15 mouse cellular contexts compared by ENCODE assay signal in genomic region chr11:113015686-113016304, GRCm38 (mm10).
DNase-seq lines count a peak whose midpoint lies in the region; ATAC-seq and TF ChIP-seq lines count a peak whose summit lies in the region.
"Had no signal": no experiment of that assay in that cellular context is flagged by ENCODE, and none has a peak within 500 bp of the region (broad histone marks: within the 10 kb centered on the region; RNA-seq: fewer than 3 reads in every experiment).

No protein-coding gene starts in this region.

- H3K9ac ChIP-seq in lung, embryonic 14.5 days: no peak overlapping the region
- no peak overlapping the region for H3K9ac ChIP-seq in forebrain, embryonic 14.5 days (ENCODE audit: low read length)
- H3K9ac ChIP-seq in limb, embryonic 15.5 days: no peak overlapping the region
- no peak overlapping the region for H3K9ac ChIP-seq in liver, embryonic 11.5 days (ENCODE audit: low read depth, low read length)
- H3K9ac ChIP-seq in heart, embryonic 11.5 days (ENCODE audit: low read depth, low read length): no peak overlapping the region
- H3K9ac ChIP-seq: embryonic facial prominence, embryonic 15.5 days had no signal

- peaks cover 8% of the 10 kb centered on the region for H3K4me1 ChIP-seq in lung, embryonic 14.5 days (ENCODE audit: insufficient read depth)
- no peaks in the 10 kb centered on the region for H3K4me1 ChIP-seq in lung, adult 2 months (ENCODE audit: control insufficient read depth, insufficient read depth, low read length)
- peaks cover 41% of the 10 kb centered on the region for H3K4me1 ChIP-seq in forebrain, embryonic 14.5 days (ENCODE audit: control insufficient read depth, insufficient read depth, low read length)
- H3K4me1 ChIP-seq in limb, embryonic 15.5 days: peaks cover 41% of the 10 kb centered on the region
- peaks cover 4% of the 10 kb centered on the region for H3K4me1 ChIP-seq in liver, embryonic 11.5 days (replicated peaks; ENCODE audit: control insufficient read depth, insufficient read depth, low read length)
- H3K4me1 ChIP-seq in heart, embryonic 11.5 days (ENCODE audit: control insufficient read depth, insufficient read depth, low read length): peaks cover 8% of the 10 kb centered on the region
- H3K4me1 ChIP-seq in kidney, adult 2 months (ENCODE audit: control insufficient read depth, insufficient read depth, low read length): no peaks in the 10 kb centered on the region

- TF ChIP-seq CTCF in lung, embryonic 14.5 days (IDR thresholded peaks at IDR 0.05; ENCODE audit: low read depth): no peak
- TF ChIP-seq CTCF in lung, adult 2 months (IDR thresholded peaks at IDR 0.05; ENCODE audit: insufficient read depth, low read length): no peak
- TF ChIP-seq CTCF in brain, embryonic 14.5 days (IDR thresholded peaks at IDR 0.05; ENCODE audit: borderline replicate concordance, extremely low read depth, insufficient read depth, insufficient read length): no peak
- no peak for TF ChIP-seq CTCF in kidney, adult 2 months (conservative IDR thresholded peaks at IDR 0.05; ENCODE audit: insufficient read depth, insufficient read length, low read depth, low read length)

- peak; percentile 52; the same call in 1 of the 2 replicates for ATAC-seq in lung, embryonic 14.5 days (ENCODE audit: insufficient read depth)
- ATAC-seq in forebrain, embryonic 14.5 days: no peak
- peak; percentile 52; the same call in 1 of the 2 replicates for ATAC-seq in limb, embryonic 15.5 days (ENCODE audit: insufficient number of reproducible peaks, low FRiP score, low TSS enrichment, low read depth)
- ATAC-seq in liver, embryonic 11.5 days (replicated peaks; ENCODE audit: low FRiP score): no peak
- ATAC-seq in heart, embryonic 11.5 days (replicated peaks; ENCODE audit: insufficient number of reproducible peaks, low FRiP score, low TSS enrichment): no peak

- no peaks in the 10 kb centered on the region for H3K36me3 ChIP-seq in lung, embryonic 14.5 days (ENCODE audit: insufficient read depth)
- no peaks in the 10 kb centered on the region for H3K36me3 ChIP-seq in forebrain, embryonic 14.5 days (ENCODE audit: control insufficient read depth, insufficient read depth, low read length)
- H3K36me3 ChIP-seq in limb, embryonic 15.5 days: no peaks in the 10 kb centered on the region
- H3K36me3 ChIP-seq in liver, embryonic 11.5 days (ENCODE audit: control insufficient read depth, insufficient read depth, low read length): no peaks in the 10 kb centered on the region
- H3K36me3 ChIP-seq in heart, embryonic 11.5 days (ENCODE audit: control insufficient read depth, insufficient read depth, low read length): no peaks in the 10 kb centered on the region
- H3K36me3 ChIP-seq in kidney, adult 2 months (ENCODE audit: control insufficient read depth, insufficient read depth, low read length): no peaks in the 10 kb centered on the region
- H3K36me3 ChIP-seq: embryonic facial prominence, embryonic 15.5 days had no signal

- no peak overlapping the region for H3K4me3 ChIP-seq in lung, embryonic 14.5 days (ENCODE audit: low read depth, low read length)
- no peak overlapping the region for H3K4me3 ChIP-seq in lung, adult 2 months (replicated peaks; ENCODE audit: extremely low read depth, low read depth, low read length)
- H3K4me3 ChIP-seq in forebrain, embryonic 14.5 days (ENCODE audit: low read depth, low read length): no peak overlapping the region
- no peak overlapping the region for H3K4me3 ChIP-seq in limb, embryonic 15.5 days
- H3K4me3 ChIP-seq in liver, embryonic 11.5 days (ENCODE audit: low read depth, low read length): no peak overlapping the region
- H3K4me3 ChIP-seq in heart, embryonic 11.5 days (ENCODE audit: low read depth, low read length): no peak overlapping the region
- no peak overlapping the region for H3K4me3 ChIP-seq in kidney, adult 2 months (ENCODE audit: insufficient read depth, low read depth, low read length)
- H3K4me3 ChIP-seq: embryonic facial prominence, embryonic 15.5 days; heart, adult 2 months had no signal

- DNase-seq in lung, embryonic 14.5 days: peak; percentile 36
- DNase-seq in lung, adult 2 months: no peak
- peak; percentile 50 for DNase-seq in brain, embryonic 14.5 days (ENCODE audit: low read depth)
- DNase-seq in forebrain, embryonic 14.5 days (ENCODE audit: low spot score): peak; percentile 22
- no peak for DNase-seq in liver, embryonic 11.5 days (ENCODE audit: low spot score)
- no peak for DNase-seq in kidney, adult 2 months
- DNase-seq: cerebellum, adult 9-11 months; heart, adult 2 months; layer of hippocampus, adult 9-11 months; lung, postnatal 10 days; right cerebral cortex, postnatal 4 days; thymus, postnatal 4 days had no signal

- peak overlapping the region; percentile 42; the same call in 1 of the 2 replicates for H3K27ac ChIP-seq in lung, embryonic 14.5 days (ENCODE audit: low read depth)
- H3K27ac ChIP-seq in forebrain, embryonic 14.5 days (ENCODE audit: low read depth, low read length): peak overlapping the region; percentile 54; the same call in 1 of the 2 replicates
- peak overlapping the region; percentile 11; the same call in 1 of the 2 replicates for H3K27ac ChIP-seq in limb, embryonic 15.5 days
- H3K27ac ChIP-seq in liver, embryonic 11.5 days (ENCODE audit: low read depth, low read length): no peak overlapping the region
- no peak overlapping the region for H3K27ac ChIP-seq in heart, embryonic 11.5 days (ENCODE audit: low read depth, low read length)
- no peak overlapping the region for H3K27ac ChIP-seq in kidney, adult 2 months (ENCODE audit: insufficient read depth, low read depth, low read length)
- H3K27ac ChIP-seq: heart, adult 2 months had no signal

- H3K4me2 ChIP-seq in lung, embryonic 14.5 days: no peak overlapping the region
- no peak overlapping the region for H3K4me2 ChIP-seq in forebrain, embryonic 14.5 days (ENCODE audit: low read length)
- no peak overlapping the region for H3K4me2 ChIP-seq in limb, embryonic 15.5 days
- no peak overlapping the region for H3K4me2 ChIP-seq in liver, embryonic 11.5 days
- no peak overlapping the region for H3K4me2 ChIP-seq in heart, embryonic 11.5 days
- H3K4me2 ChIP-seq: embryonic facial prominence, embryonic 15.5 days had no signal

- WGBS in lung, embryonic 14.5 days: 46% methylated on average over 12 of the region's 13 CpGs
- 54% methylated on average over 13 of the region's 13 CpGs for WGBS in lung, adult 2 months
- WGBS in forebrain, embryonic 14.5 days: 42% methylated on average over 13 of the region's 13 CpGs
- WGBS in limb, embryonic 15.5 days: 43% methylated on average over 13 of the region's 13 CpGs
- 56% methylated on average over 12 of the region's 13 CpGs for WGBS in liver, embryonic 11.5 days
- 52% methylated on average over 13 of the region's 13 CpGs for WGBS in heart, embryonic 11.5 days (ENCODE audit: insufficient replicate concordance)
- WGBS in kidney, adult 2 months: 59% methylated on average over 13 of the region's 13 CpGs

- H3K9me3 ChIP-seq in lung, embryonic 14.5 days (ENCODE audit: low read depth, low read length): no peaks in the 10 kb centered on the region
- no peaks in the 10 kb centered on the region for H3K9me3 ChIP-seq in forebrain, embryonic 14.5 days (replicated peaks; ENCODE audit: control insufficient read depth, low read length)
- H3K9me3 ChIP-seq in limb, embryonic 15.5 days: no peaks in the 10 kb centered on the region
- no peaks in the 10 kb centered on the region for H3K9me3 ChIP-seq in liver, embryonic 11.5 days (ENCODE audit: control insufficient read depth, low read length)
- no peaks in the 10 kb centered on the region for H3K9me3 ChIP-seq in heart, embryonic 11.5 days (replicated peaks; ENCODE audit: control insufficient read depth, low read length)
- H3K9me3 ChIP-seq: embryonic facial prominence, embryonic 15.5 days had no signal

- H3K27me3 ChIP-seq in lung, embryonic 14.5 days (ENCODE audit: insufficient read depth, low read length): no peaks in the 10 kb centered on the region
- no peaks in the 10 kb centered on the region for H3K27me3 ChIP-seq in forebrain, embryonic 14.5 days (replicated peaks; ENCODE audit: control insufficient read depth, insufficient read depth, low read length)
- no peaks in the 10 kb centered on the region; the same call in 1 of the 2 replicates for H3K27me3 ChIP-seq in limb, embryonic 15.5 days
- no peaks in the 10 kb centered on the region for H3K27me3 ChIP-seq in liver, embryonic 11.5 days (replicated peaks; ENCODE audit: control insufficient read depth, insufficient read depth, low read length)
- H3K27me3 ChIP-seq in heart, embryonic 11.5 days (ENCODE audit: control insufficient read depth, insufficient read depth, low read length): peaks cover 6% of the 10 kb centered on the region; the same call in 1 of the 2 replicates
- no peaks in the 10 kb centered on the region for H3K27me3 ChIP-seq in kidney, adult 2 months (replicated peaks; ENCODE audit: control insufficient read depth, insufficient read depth, low read length)
- H3K27me3 ChIP-seq: embryonic facial prominence, embryonic 15.5 days had no signal

- TF ChIP-seq POLR2A in lung, adult 2 months (IDR thresholded peaks at IDR 0.05; ENCODE audit: borderline replicate concordance, extremely low read depth, low read depth, low read length): no peak
- no peak for TF ChIP-seq POLR2A in brain, embryonic 14.5 days (IDR thresholded peaks at IDR 0.05; ENCODE audit: borderline replicate concordance, extremely low read depth, insufficient read depth, insufficient read length, poor library complexity, severe bottlenecking)
- no peak for TF ChIP-seq POLR2A in kidney, adult 2 months (IDR thresholded peaks at IDR 0.05; ENCODE audit: low read depth, low read length)

Comparison
In these comparisons a context has a peak if more than half of its experiments do, and no peak if none do; other contexts are left out.
1. DNase-seq: peak in lung, embryonic 14.5 days (single experiment), brain, embryonic 14.5 days (single experiment) and forebrain, embryonic 14.5 days (single experiment); none in lung, adult 2 months (single experiment), liver, embryonic 11.5 days (single experiment) and kidney, adult 2 months (single experiment).
2. ATAC-seq: peak in lung, embryonic 14.5 days (single experiment) and limb, embryonic 15.5 days (single experiment); none in forebrain, embryonic 14.5 days (single experiment), liver, embryonic 11.5 days (single experiment) and heart, embryonic 11.5 days (single experiment).
3. H3K27ac ChIP-seq: peak in lung, embryonic 14.5 days (single experiment), forebrain, embryonic 14.5 days (single experiment) and limb, embryonic 15.5 days (single experiment); none in liver, embryonic 11.5 days (single experiment), heart, embryonic 11.5 days (single experiment) and kidney, adult 2 months (single experiment).